13 mouse cellular contexts compared by ENCODE assay signal in genomic region chr6:8074914-8075313, GRCm38 (mm10).
"Had no signal": no experiment of that assay in that cellular context is flagged by ENCODE, and none has a peak within 500 bp of the region (broad histone marks: within the 10 kb centered on the region; RNA-seq: fewer than 3 reads in every experiment).

No protein-coding gene starts in this region.

- DNase-seq: kidney, adult 18-20 months; kidney, adult 9 months; kidney, postnatal 14 days; kidney, postnatal 4 days; left cerebral cortex, postnatal 4 days; liver, postnatal 0 days; lung, embryonic 14.5 days; lung, postnatal 36 days; midbrain, embryonic 14.5 days; thymus, adult 2 months; thymus, postnatal 14 days; thymus, postnatal 4 days had no signal

- ATAC-seq: liver, postnatal 0 days; lung, postnatal 0 days had no signal
